Mouse (Mus musculus) liver, embryonic 15.5 days (tissue): ENCODE measurements around the gene 4930583I09Rik. TPM values are rescaled to one million over a fixed set of nuclear protein-coding genes. Genes with fewer than 3 reads are reported as not detected.

Source experiments
- ATAC-seq: fragments of 200-750 bp; cut with Nextera tagmentation; 2 replicates; pipeline ENCODE4 v1.8.0; 2017; ENCODE audit warnings: moderate number of reproducible peaks, mild to moderate bottlenecking, moderate library complexity; ENCODE audit not compliant: insufficient read depth
- H3K27ac ChIP-seq: fragments of 300-500 bp; sonication (generic); replicated peaks from 2 replicates; pipeline ENCODE4 v1.5.1; 2015; ENCODE audit warnings: mild to moderate bottlenecking, inconsistent platforms
- H3K27me3 ChIP-seq: fragments of 300-500 bp; sonication (generic); 2 replicates; pipeline ENCODE4 v1.6.1; 2015; ENCODE audit warnings: mild to moderate bottlenecking, inconsistent platforms
- H3K36me3 ChIP-seq: fragments of 300-500 bp; sonication (generic); replicated peaks from 2 replicates; pipeline ENCODE4 v1.6.1; 2015; ENCODE audit warnings: moderate library complexity, mild to moderate bottlenecking, inconsistent platforms
- H3K4me1 ChIP-seq: fragments of 300-500 bp; sonication (generic); replicated peaks from 2 replicates; pipeline ENCODE4 v1.6.1; 2015; ENCODE audit warnings: inconsistent platforms
- H3K4me2 ChIP-seq: fragments of 300-500 bp; sonication (generic); 2 replicates; pipeline ENCODE4 v1.6.1; 2015; ENCODE audit warnings: moderate library complexity, mild to moderate bottlenecking, inconsistent platforms
- H3K4me3 ChIP-seq: fragments of 300-500 bp; sonication (generic); replicated peaks from 2 replicates; pipeline ENCODE4 v1.5.1; 2015; ENCODE audit warnings: mild to moderate bottlenecking, inconsistent platforms
- H3K9ac ChIP-seq: fragments of 300-500 bp; sonication (generic); 2 replicates; pipeline ENCODE4 v1.6.1; 2015; ENCODE audit warnings: moderate library complexity, mild to moderate bottlenecking, inconsistent platforms
- H3K9me3 ChIP-seq: fragments of 300-500 bp; sonication (generic); replicated peaks from 2 replicates; pipeline ENCODE4 v1.6.1; 2016; ENCODE audit warnings: inconsistent platforms
- WGBS: fragments of 180-500 bp; shearing (Covaris S2); methylation state at CpG from one replicate; pipeline ENCODE4 v1.1.7; 2015; ENCODE audit warnings: mixed read lengths; ENCODE audit not compliant: insufficient replicate concordance; 5-methylcytosine and 5-hydroxymethylcytosine counted together
- polyA plus RNA-seq: library from polyadenylated mRNA; unstranded; fragments of >200 nt; fragmentation: Nextera tagmentation; extraction: Ambion mirVana; gene quantifications from 2 replicates; pipeline ENCODE4 v1.2.1, GENCODE M21; 2015

The 4930583I09Rik gene
- polyA plus RNA-seq, 1 experiment from 2014 or later = not detected

- 77% methylated on average over 5 of the region's 5 CpGs for WGBS
Observed at GRCm38 (mm10) chr17:64827482-64827881, 8.4 kb downstream of the 4930583I09Rik start.

GRCm38 (mm10) chr17:64826843-64827242 lies 9.0 kb downstream of the 4930583I09Rik start:
- Histone ChIP-seq H3K36me3 (no peaks in the 10 kb centered on the region), H3K4me3 (no peak overlapping the region), H3K4me2 (no peak overlapping the region), H3K9me3 (no peaks in the 10 kb centered on the region), H3K27me3 (no peaks in the 10 kb centered on the region), H3K4me1 (no peaks in the 10 kb centered on the region), H3K9ac (no peak overlapping the region), H3K27ac (no peak overlapping the region)
- 54% methylated on average over 4 of the region's 4 CpGs for WGBS
- ATAC-seq = no peak

More at GRCm38 (mm10) chr17:64827482-64827881, 8.4 kb downstream of the 4930583I09Rik start:
- Histone ChIP-seq H3K9ac (no peak overlapping the region), H3K4me1 (no peaks in the 10 kb centered on the region), H3K9me3 (no peaks in the 10 kb centered on the region), H3K36me3 (no peaks in the 10 kb centered on the region), H3K4me2 (no peak overlapping the region), H3K27ac (no peak overlapping the region), H3K4me3 (no peak overlapping the region), H3K27me3 (no peaks in the 10 kb centered on the region)
- ATAC-seq = no peak

GRCm38 (mm10) chr17:64822561-64822960 lies 13.3 kb downstream of the 4930583I09Rik start:
- Histone ChIP-seq H3K27ac (no peak overlapping the region), H3K4me3 (no peak overlapping the region), H3K4me2 (no peak overlapping the region), H3K4me1 (no peaks in the 10 kb centered on the region), H3K9ac (no peak overlapping the region), H3K36me3 (no peaks in the 10 kb centered on the region), H3K9me3 (no peaks in the 10 kb centered on the region), H3K27me3 (no peaks in the 10 kb centered on the region)
- ATAC-seq = no peak
- WGBS = 50% methylated on average over 5 of the region's 5 CpGs

- 33% methylated on average over 7 of the region's 7 CpGs for WGBS
Observed at GRCm38 (mm10) chr17:64820841-64821593, 14.9 kb downstream of the 4930583I09Rik start.

GRCm38 (mm10) chr17:64816298-64816697 lies 19.6 kb downstream of the 4930583I09Rik start:
- no peak overlapping the region for H3K9ac ChIP-seq
- no peak overlapping the region for H3K4me3 ChIP-seq
- WGBS = 67% methylated on average over 3 of the region's 3 CpGs
- H3K4me1 ChIP-seq = no peaks in the 10 kb centered on the region
- no peaks in the 10 kb centered on the region for H3K36me3 ChIP-seq
- no peak overlapping the region for H3K27ac ChIP-seq
- H3K4me2 ChIP-seq = no peak overlapping the region
- H3K9me3 ChIP-seq = no peaks in the 10 kb centered on the region
- ATAC-seq = no peak
- no peaks in the 10 kb centered on the region for H3K27me3 ChIP-seq

More at GRCm38 (mm10) chr17:64820841-64821593, 14.9 kb downstream of the 4930583I09Rik start:
- H3K4me1 ChIP-seq = no peaks in the 10 kb centered on the region
- ATAC-seq = peak; percentile 54
- H3K27ac ChIP-seq = no peak overlapping the region
- no peak overlapping the region for H3K4me3 ChIP-seq
- H3K4me2 ChIP-seq = no peak overlapping the region
- H3K36me3 ChIP-seq = no peaks in the 10 kb centered on the region
- H3K9ac ChIP-seq = no peak overlapping the region
- H3K27me3 ChIP-seq = no peaks in the 10 kb centered on the region
- H3K9me3 ChIP-seq = no peaks in the 10 kb centered on the region

- Histone ChIP-seq H3K27ac (no peak overlapping the region), H3K4me1 (no peaks in the 10 kb centered on the region), H3K4me2 (no peak overlapping the region), H3K36me3 (no peaks in the 10 kb centered on the region), H3K9ac (no peak overlapping the region), H3K4me3 (no peak overlapping the region), H3K27me3 (no peaks in the 10 kb centered on the region), H3K9me3 (no peaks in the 10 kb centered on the region)
- no peak for ATAC-seq
- 43% methylated on average over 2 of the region's 2 CpGs for WGBS
Observed at GRCm38 (mm10) chr17:64815806-64816205, 20.1 kb downstream of the 4930583I09Rik start.

GRCm38 (mm10) chr17:64813568-64813967 lies 22.3 kb downstream of the 4930583I09Rik start:
- no peak overlapping the region for H3K9ac ChIP-seq
- no peaks in the 10 kb centered on the region for H3K36me3 ChIP-seq
- no peaks in the 10 kb centered on the region for H3K27me3 ChIP-seq
- no peak overlapping the region for H3K4me3 ChIP-seq
- no peaks in the 10 kb centered on the region for H3K4me1 ChIP-seq
- no peaks in the 10 kb centered on the region for H3K9me3 ChIP-seq
- no peak for ATAC-seq
- WGBS = 58% methylated on average over 6 of the region's 6 CpGs
- H3K4me2 ChIP-seq = no peak overlapping the region
- no peak overlapping the region for H3K27ac ChIP-seq

- Histone ChIP-seq H3K9ac (no peak overlapping the region), H3K4me3 (no peak overlapping the region), H3K4me1 (no peaks in the 10 kb centered on the region), H3K9me3 (no peaks in the 10 kb centered on the region), H3K27ac (no peak overlapping the region), H3K4me2 (no peak overlapping the region), H3K27me3 (no peaks in the 10 kb centered on the region), H3K36me3 (no peaks in the 10 kb centered on the region)
- WGBS = 66% methylated on average over 8 of the region's 8 CpGs
- no peak for ATAC-seq
Observed at GRCm38 (mm10) chr17:64806035-64806589, 29.8 kb downstream of the 4930583I09Rik start.

GRCm38 (mm10) chr17:64804375-64805124 lies 31.3 kb downstream of the 4930583I09Rik start:
- Histone ChIP-seq H3K27ac (no peak overlapping the region), H3K4me1 (no peaks in the 10 kb centered on the region), H3K4me2 (no peak overlapping the region), H3K27me3 (no peaks in the 10 kb centered on the region), H3K4me3 (no peak overlapping the region), H3K9me3 (no peaks in the 10 kb centered on the region), H3K9ac (no peak overlapping the region), H3K36me3 (no peaks in the 10 kb centered on the region)
- no peak for ATAC-seq
- WGBS = 67% methylated on average over 13 of the region's 13 CpGs

GRCm38 (mm10) chr17:64802956-64803275 lies 33.0 kb downstream of the 4930583I09Rik start:
- Histone ChIP-seq H3K4me1 (no peaks in the 10 kb centered on the region), H3K9me3 (no peaks in the 10 kb centered on the region), H3K36me3 (no peaks in the 10 kb centered on the region), H3K27me3 (no peaks in the 10 kb centered on the region), H3K4me3 (no peak overlapping the region), H3K9ac (no peak overlapping the region), H3K27ac (no peak overlapping the region), H3K4me2 (no peak overlapping the region)
- ATAC-seq = no peak
- WGBS = 61% methylated on average over 7 of the region's 7 CpGs

- Histone ChIP-seq H3K9me3 (no peaks in the 10 kb centered on the region), H3K9ac (no peak overlapping the region), H3K4me3 (no peak overlapping the region), H3K27ac (no peak overlapping the region), H3K4me1 (no peaks in the 10 kb centered on the region), H3K27me3 (no peaks in the 10 kb centered on the region), H3K4me2 (no peak overlapping the region), H3K36me3 (no peaks in the 10 kb centered on the region)
- ATAC-seq = no peak
- WGBS = 54% methylated on average over 11 of the region's 11 CpGs
Observed at GRCm38 (mm10) chr17:64802168-64802955, 33.5 kb downstream of the 4930583I09Rik start.
